Mouse (Mus musculus) telencephalon, adult 2 months (tissue): ENCODE measurements at regions not wholly inside any gene's neighbourhood (a gene's known extent, or its start where the extent isn't known, plus 50 kb on each side); places are given as distances from the start of the nearest gene placed in this dataset.

ENCODE experiments used
- DNase-seq: peaks from one replicate; pipeline ENCODE4 v3.0.0-alpha.2; 2011; ENCODE audit warnings: low read depth, low spot score

DNA sequence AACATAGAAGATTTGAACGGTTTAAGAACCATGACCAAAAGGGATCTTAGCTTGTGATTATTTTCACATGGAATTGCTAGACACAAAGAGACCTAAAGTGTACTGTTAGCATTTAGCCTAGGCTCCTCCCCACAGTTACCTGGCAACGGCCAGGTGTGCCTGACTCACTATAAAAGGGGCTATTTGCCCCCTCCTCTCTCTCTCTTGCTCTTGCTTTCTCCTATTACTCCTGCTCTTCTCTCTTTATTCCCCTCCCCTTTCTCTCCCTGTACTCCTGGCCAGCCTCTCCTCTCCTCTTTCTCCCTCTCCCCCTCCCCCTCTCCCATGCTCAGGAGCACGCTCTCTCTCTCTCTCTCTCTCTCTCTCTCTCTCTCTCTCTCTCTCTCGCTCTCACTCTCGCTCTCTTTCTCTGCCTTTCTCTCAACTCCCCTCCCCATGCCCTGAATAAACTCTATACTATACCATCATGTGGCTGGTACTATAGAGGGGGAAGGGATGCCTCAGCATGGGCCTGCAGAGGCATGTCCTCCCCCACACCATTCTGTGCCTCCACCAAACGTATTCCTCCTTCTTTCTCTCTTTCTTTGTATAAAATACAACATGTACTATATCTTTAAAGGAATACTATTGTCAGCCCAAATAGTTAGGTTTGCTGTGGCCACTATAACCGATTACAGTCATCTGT is 603.9 kb downstream of the Rps29 start:
- DNase-seq, result no peak

DNA sequence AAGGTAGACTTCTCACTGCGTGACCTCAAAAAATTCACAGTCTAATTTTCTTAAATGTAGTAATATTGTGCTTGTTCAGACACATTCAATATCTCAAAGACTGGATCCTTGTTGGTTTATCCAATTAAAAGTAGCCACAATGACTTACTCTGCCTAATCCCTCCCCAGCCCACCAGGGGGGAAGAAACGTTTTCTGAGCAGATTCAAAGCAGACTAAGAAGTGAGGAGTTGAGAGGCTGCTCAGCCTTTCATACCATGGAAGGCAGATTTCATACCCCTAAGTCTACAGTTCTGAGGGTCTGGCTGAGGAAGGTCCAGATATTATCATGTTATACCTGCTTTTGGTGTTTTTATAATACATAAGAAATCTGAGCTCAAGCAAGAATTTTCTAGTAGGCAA is 604.7 kb downstream of the Rps29 start:
- no peak for DNase-seq

GRCm38 (mm10) chr12:68541811-68542210 is 617.2 kb downstream of the Rps29 start:
- no peak for DNase-seq

- no peak for DNase-seq
Observed at GRCm38 (mm10) chr12:68500794-68501193, 658.2 kb downstream of the Rps29 start.

DNA sequence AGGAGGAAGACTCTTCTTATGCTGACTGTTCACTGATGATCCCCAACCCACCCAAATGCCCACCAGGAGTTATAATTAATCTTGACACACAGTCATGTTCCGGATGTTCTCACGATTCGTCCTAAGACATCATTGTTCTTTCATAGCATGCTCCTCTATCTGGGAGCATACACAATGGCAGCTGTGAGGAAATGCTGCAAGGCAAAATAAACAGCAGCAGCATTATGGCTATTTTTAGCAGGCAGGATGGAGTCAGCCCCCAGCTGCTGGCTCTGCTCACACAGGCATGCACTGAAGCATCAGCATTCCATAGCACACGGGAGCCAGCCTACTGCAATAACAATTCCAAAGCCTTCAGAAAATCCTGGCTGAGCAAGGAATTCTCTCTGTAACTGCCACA is 696.0 kb downstream of the Rps29 start:
- peak; percentile 36 for DNase-seq

- DNase-seq, result no peak
Observed at GRCm38 (mm10) chr12:68458196-68458595, 700.8 kb downstream of the Rps29 start.

DNA sequence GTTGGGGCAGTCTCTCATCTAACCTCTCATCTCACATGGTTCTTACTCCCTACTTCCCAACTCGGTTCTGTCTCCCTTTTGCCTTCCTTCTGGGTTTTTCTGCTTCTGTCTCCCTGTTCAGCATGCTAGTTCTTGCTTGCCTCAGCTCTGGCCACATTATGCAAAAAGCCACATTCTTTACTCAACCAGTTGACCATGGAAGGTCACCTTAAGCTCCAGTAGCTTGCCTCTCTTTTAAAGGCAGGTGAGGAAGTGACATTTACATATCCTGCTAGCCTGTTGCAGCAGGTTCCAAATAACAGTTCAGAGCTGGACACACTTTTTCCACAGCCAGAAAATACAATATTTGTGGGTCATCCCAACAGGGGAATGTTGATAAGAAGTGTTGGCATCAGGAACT is 732.4 kb downstream of the Rps29 start:
- DNase-seq, result no peak

- no peak for DNase-seq
Observed at GRCm38 (mm10) chr12:68425006-68425405, 734.0 kb downstream of the Rps29 start.
